Mouse (Mus musculus): ENCODE data around the gene Clip2. TPM values are rescaled to one million over a fixed set of nuclear protein-coding genes. Genes with fewer than 3 reads are reported as not detected.

Clip2 gene
- polyA plus RNA-seq, 1 experiment: 43.4 TPM

- no peaks in the 10 kb centered on the region for H3K27me3 ChIP-seq (ENCODE audit: control insufficient read depth, insufficient read depth, low read length)
- H3K4me1 ChIP-seq (ENCODE audit: control insufficient read depth, insufficient read depth, insufficient read length, low read length): no peaks in the 10 kb centered on the region
- WGBS: 76% methylated on average over 5 of the region's 5 CpGs
- no peak overlapping the region for H3K4me3 ChIP-seq (ENCODE audit: low read depth, low read length)
- H3K36me3 ChIP-seq (ENCODE audit: control insufficient read depth, insufficient read depth, low read length): peaks cover 71% of the 10 kb centered on the region
- TF ChIP-seq POLR2A (IDR thresholded peaks at IDR 0.05; ENCODE audit: low read depth, low read length) (no peak), CTCF (IDR thresholded peaks at IDR 0.05; ENCODE audit: extremely low read depth, insufficient read length, insufficient replicate concordance, low read depth, low read length) (no peak)
- H3K27ac ChIP-seq (ENCODE audit: insufficient read depth, low read depth, low read length): no peak overlapping the region
Observed at GRCm38 (mm10) chr5:134512086-134512485, 40.1 kb downstream of the Clip2 start.

GRCm38 (mm10) chr5:134510266-134510665 lies 42.0 kb downstream of the Clip2 start:
- 87% methylated on average over 5 of the region's 5 CpGs for WGBS
- no peak for TF ChIP-seq CTCF (IDR thresholded peaks at IDR 0.05; ENCODE audit: extremely low read depth, insufficient read length, insufficient replicate concordance, low read depth, low read length)
- no peak for TF ChIP-seq POLR2A (IDR thresholded peaks at IDR 0.05; ENCODE audit: low read depth, low read length)

GRCm38 (mm10) chr5:134508965-134509364 lies 43.3 kb downstream of the Clip2 start:
- Histone ChIP-seq H3K27me3 (ENCODE audit: control insufficient read depth, insufficient read depth, low read length) (no peaks in the 10 kb centered on the region), H3K4me1 (ENCODE audit: control insufficient read depth, insufficient read depth, insufficient read length, low read length) (no peaks in the 10 kb centered on the region), H3K27ac (ENCODE audit: insufficient read depth, low read depth, low read length) (no peak overlapping the region), H3K36me3 (ENCODE audit: control insufficient read depth, insufficient read depth, low read length) (peaks cover 59% of the 10 kb centered on the region), H3K4me3 (ENCODE audit: low read depth, low read length) (no peak overlapping the region)
- 81% methylated on average over 5 of the region's 5 CpGs for WGBS
- TF ChIP-seq POLR2A (IDR thresholded peaks at IDR 0.05; ENCODE audit: low read depth, low read length) (no peak), CTCF (IDR thresholded peaks at IDR 0.05; ENCODE audit: extremely low read depth, insufficient read length, insufficient replicate concordance, low read depth, low read length) (no peak)

More at GRCm38 (mm10) chr5:134510266-134510665, 42.0 kb downstream of the Clip2 start:
- Histone ChIP-seq H3K36me3 (ENCODE audit: control insufficient read depth, insufficient read depth, low read length) (peaks cover 61% of the 10 kb centered on the region), H3K27me3 (ENCODE audit: control insufficient read depth, insufficient read depth, low read length) (no peaks in the 10 kb centered on the region), H3K27ac (ENCODE audit: insufficient read depth, low read depth, low read length) (no peak overlapping the region), H3K4me3 (ENCODE audit: low read depth, low read length) (no peak overlapping the region), H3K4me1 (ENCODE audit: control insufficient read depth, insufficient read depth, insufficient read length, low read length) (no peaks in the 10 kb centered on the region)

GRCm38 (mm10) chr5:134507859-134508399 lies 44.3 kb downstream of the Clip2 start:
- H3K36me3 ChIP-seq (ENCODE audit: control insufficient read depth, insufficient read depth, low read length): peaks cover 56% of the 10 kb centered on the region
- WGBS: 86% methylated on average over 5 of the region's 5 CpGs
- no peaks in the 10 kb centered on the region for H3K27me3 ChIP-seq (ENCODE audit: control insufficient read depth, insufficient read depth, low read length)

GRCm38 (mm10) chr5:134507307-134507706 lies 44.9 kb downstream of the Clip2 start:
- WGBS: 28% methylated on average over 10 of the region's 10 CpGs
- no peak overlapping the region for H3K27ac ChIP-seq (ENCODE audit: insufficient read depth, low read depth, low read length)
- H3K4me1 ChIP-seq (ENCODE audit: control insufficient read depth, insufficient read depth, insufficient read length, low read length): no peaks in the 10 kb centered on the region
- H3K36me3 ChIP-seq (ENCODE audit: control insufficient read depth, insufficient read depth, low read length): peaks cover 56% of the 10 kb centered on the region
- no peak for TF ChIP-seq POLR2A (IDR thresholded peaks at IDR 0.05; ENCODE audit: low read depth, low read length)
- peak; percentile 77; the same call in 1 of the 2 replicates for TF ChIP-seq CTCF (IDR thresholded peaks at IDR 0.05; ENCODE audit: extremely low read depth, insufficient read length, insufficient replicate concordance, low read depth, low read length)
- H3K27me3 ChIP-seq (ENCODE audit: control insufficient read depth, insufficient read depth, low read length): no peaks in the 10 kb centered on the region
- H3K4me3 ChIP-seq (ENCODE audit: low read depth, low read length): no peak overlapping the region

More at GRCm38 (mm10) chr5:134507859-134508399, 44.3 kb downstream of the Clip2 start:
- no peak overlapping the region for H3K4me3 ChIP-seq (ENCODE audit: low read depth, low read length)
- H3K27ac ChIP-seq (ENCODE audit: insufficient read depth, low read depth, low read length): no peak overlapping the region
- TF ChIP-seq POLR2A (IDR thresholded peaks at IDR 0.05; ENCODE audit: low read depth, low read length) (no peak), CTCF (IDR thresholded peaks at IDR 0.05; ENCODE audit: extremely low read depth, insufficient read length, insufficient replicate concordance, low read depth, low read length) (no peak)
- no peaks in the 10 kb centered on the region for H3K4me1 ChIP-seq (ENCODE audit: control insufficient read depth, insufficient read depth, insufficient read length, low read length)

- H3K36me3 ChIP-seq (ENCODE audit: control insufficient read depth, insufficient read depth, low read length): peaks cover 51% of the 10 kb centered on the region
- no peaks in the 10 kb centered on the region for H3K27me3 ChIP-seq (ENCODE audit: control insufficient read depth, insufficient read depth, low read length)
- no peak overlapping the region for H3K27ac ChIP-seq (ENCODE audit: insufficient read depth, low read depth, low read length)
- no peaks in the 10 kb centered on the region for H3K4me1 ChIP-seq (ENCODE audit: control insufficient read depth, insufficient read depth, insufficient read length, low read length)
- WGBS: 78% methylated on average over 9 of the region's 9 CpGs
- TF ChIP-seq CTCF (IDR thresholded peaks at IDR 0.05; ENCODE audit: extremely low read depth, insufficient read length, insufficient replicate concordance, low read depth, low read length): no peak
- TF ChIP-seq POLR2A (IDR thresholded peaks at IDR 0.05; ENCODE audit: low read depth, low read length): no peak
- H3K4me3 ChIP-seq (ENCODE audit: low read depth, low read length): no peak overlapping the region
Observed at GRCm38 (mm10) chr5:134505810-134506292, 46.4 kb downstream of the Clip2 start.

GRCm38 (mm10) chr5:134502591-134502990 lies 49.6 kb downstream of the Clip2 start:
- 95% methylated on average over 18 of the region's 18 CpGs for WGBS
- peaks cover 41% of the 10 kb centered on the region for H3K36me3 ChIP-seq (ENCODE audit: control insufficient read depth, insufficient read depth, low read length)
- TF ChIP-seq POLR2A (IDR thresholded peaks at IDR 0.05; ENCODE audit: low read depth, low read length) (no peak), CTCF (IDR thresholded peaks at IDR 0.05; ENCODE audit: extremely low read depth, insufficient read length, insufficient replicate concordance, low read depth, low read length) (no peak)
- no peak overlapping the region for H3K4me3 ChIP-seq (ENCODE audit: low read depth, low read length)
- H3K4me1 ChIP-seq (ENCODE audit: control insufficient read depth, insufficient read depth, insufficient read length, low read length): no peaks in the 10 kb centered on the region
- no peaks in the 10 kb centered on the region for H3K27me3 ChIP-seq (ENCODE audit: control insufficient read depth, insufficient read depth, low read length)
- no peak overlapping the region for H3K27ac ChIP-seq (ENCODE audit: insufficient read depth, low read depth, low read length)
